Mouse (Mus musculus) embryonic stem cell, embryonic (primary cell): Measurements from ENCODE around the gene Ppp1r35.

Experiments used
- CTCF ChIA-PET, 4 experiments: fragments of 300-600 bp in 2 of 4; fragments of 350-600 bp in 2 of 4; sonication (Branson Sonifier 250); formaldehyde crosslinking; loops; one replicate each; lab custom pipeline; 2022; ENCODE audit warnings: inconsistent platforms in 2 of 4; lab: Charles Lee
- POLR2A ChIA-PET, 4 experiments: fragments of 300-600 bp in 2 of 4; fragments of 350-600 bp in 2 of 4; sonication (Branson Sonifier 250); formaldehyde crosslinking; loops; one replicate each; lab custom pipeline; 2022; ENCODE audit warnings: antibody characterized with exemption in 4 of 4, inconsistent platforms in 1 of 4; lab: Charles Lee

Ppp1r35 gene

DNA sequence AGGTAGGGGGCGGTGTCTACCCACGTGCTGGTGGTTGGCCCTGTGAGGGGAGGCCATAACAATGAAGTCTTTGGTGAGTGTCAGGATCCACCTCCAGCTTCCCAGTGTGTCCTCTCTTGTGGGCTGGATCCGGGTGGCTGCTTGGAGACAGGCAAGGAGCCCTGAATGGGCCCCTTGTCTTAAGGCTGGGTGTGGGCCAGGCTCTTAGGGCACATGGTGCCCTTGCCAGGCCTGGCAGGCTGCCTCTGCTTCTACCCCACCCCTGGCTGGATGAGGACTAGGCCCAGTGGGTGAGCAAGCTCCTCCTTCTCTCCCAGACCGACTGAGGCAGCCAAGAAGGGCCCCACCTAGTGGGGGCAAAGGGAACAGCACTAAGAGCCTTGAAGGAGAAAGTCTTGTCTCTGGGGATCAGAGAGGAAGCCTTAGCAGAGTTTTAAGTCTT, 18.7 kb upstream of the Ppp1r35 start:
- CTCF ChIA-PET = interaction anchor here (0.5 to 5.1 kb wide), 93 partner anchors 9 to 1856 kb away, joined by 3 to 56 read pairs (median 4); partner anchors contain the start of genes Pop7 (in 3 of the 4), Tsc22d4 (in 3 of the 4), Agfg2 (in 2 of the 4) and Irs3 (in 2 of the 4)
- POLR2A ChIA-PET = interaction anchor here (0.5 to 2.2 kb wide), 31 partner anchors 8 to 807 kb away, joined by 3 to 16 read pairs (median 4); partner anchors contain the start of genes Agfg2 (in 1 of the 4), Cops6 (in 1 of the 4), Mospd3 (in 1 of the 4) and Nyap1 (in 1 of the 4)

DNA sequence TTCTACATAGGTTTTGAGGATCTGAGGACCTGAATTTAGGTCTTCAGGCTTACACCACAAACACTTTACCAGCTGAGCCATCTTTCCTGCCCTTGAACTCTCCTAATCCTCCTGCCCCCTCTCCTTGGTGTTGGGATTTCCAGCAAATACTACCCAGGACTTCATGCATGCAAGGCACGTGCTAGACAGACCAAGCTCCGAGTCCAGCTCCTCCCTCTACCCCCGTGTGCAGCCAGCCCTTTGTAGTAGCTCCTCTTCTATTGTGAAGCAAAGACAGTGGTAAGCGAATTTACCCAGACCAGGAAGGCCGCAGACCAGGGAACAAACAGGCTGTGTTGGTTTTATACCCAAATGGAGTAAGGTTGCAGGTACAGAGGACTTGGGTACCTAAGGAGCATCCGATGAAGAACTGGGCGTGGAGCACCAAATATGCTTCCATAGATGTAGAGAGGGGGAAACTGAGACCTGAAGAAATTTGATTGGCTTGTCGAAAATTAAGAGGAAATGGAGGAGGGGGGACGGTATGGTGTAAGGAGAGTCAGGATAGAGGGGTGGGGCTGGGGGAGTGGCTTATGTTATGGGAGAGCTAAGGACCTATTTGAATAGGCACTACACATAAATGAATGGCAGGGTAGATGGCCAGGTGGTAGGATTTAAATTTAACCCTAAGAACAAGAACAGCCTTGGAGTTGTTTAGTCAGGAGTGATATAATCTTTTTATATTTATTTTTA, 13.9 kb upstream of the Ppp1r35 start:
- CTCF ChIA-PET = interaction anchor here in 3 of 4 experiments (0.7 to 3.2 kb wide), 20 partner anchors 11 to 719 kb away, joined by 3 to 25 read pairs (median 4); partner anchors contain the start of genes Ppp1r35 (in 1 of the 3), Sap25 (in 1 of the 3) and Tsc22d4 (in 1 of the 3)
- POLR2A ChIA-PET = interaction anchor here (0.6 to 2.9 kb wide), 23 partner anchors 9 to 320 kb away, joined by 3 to 37 read pairs (median 3); partner anchors contain the start of genes Agfg2 (in 1 of the 4), Fbxo24 (in 1 of the 4), Lrch4 (in 1 of the 4) and Pcolce (in 1 of the 4)

GRCm38 (mm10) chr5:137766270-137766669, 12.4 kb upstream of the Ppp1r35 start:
- CTCF ChIA-PET = interaction anchor here (0.5 to 3.2 kb wide), 22 partner anchors 10 to 1403 kb away, joined by 3 to 25 read pairs (median 3); partner anchors contain the start of genes Ppp1r35 (in 2 of the 4) and Agfg2 (in 1 of the 4)
- POLR2A ChIA-PET = interaction anchor here in 2 of 4 experiments (1.0 to 2.9 kb wide), 2 partner anchors 9 to 109 kb away, joined by 3 to 37 read pairs; no protein-coding TSS in a partner anchor

GRCm38 (mm10) chr5:137768475-137768874, 10.2 kb upstream of the Ppp1r35 start:
- POLR2A ChIA-PET = interaction anchor here in 2 of 4 experiments (0.7 to 1.5 kb wide), 5 partner anchors 8 to 61 kb away, joined by 3 to 4 read pairs (median 4); partner anchors contain the start of gene Tsc22d4 (in 1 of the 2)
- CTCF ChIA-PET = interaction anchor here in 2 of 4 experiments (0.7 to 2.5 kb wide), 3 partner anchors 8 to 424 kb away, joined by 3 to 18 read pairs (median 5); no protein-coding TSS in a partner anchor

- CTCF ChIA-PET = interaction anchor here (0.6 to 2.5 kb wide), 18 partner anchors 11 to 1475 kb away, joined by 3 to 18 read pairs (median 4); partner anchors contain the start of gene Tsc22d4 (in 1 of the 4)
Measured at GRCm38 (mm10) chr5:137770709-137771108, 7.9 kb upstream of the Ppp1r35 start.

GRCm38 (mm10) chr5:137772755-137773154, 5.9 kb upstream of the Ppp1r35 start:
- CTCF ChIA-PET = interaction anchor here (0.6 to 1.8 kb wide), 10 partner anchors 13 to 469 kb away, joined by 3 to 7 read pairs (median 3); no protein-coding TSS in a partner anchor
- POLR2A ChIA-PET = interaction anchor here in 2 of 4 experiments (1.2 to 6.2 kb wide), 5 partner anchors 8 to 14 kb away, joined by 3 to 44 read pairs (median 4); partner anchors contain the start of genes Mepce (in 1 of the 2) and Zcwpw1 (in 1 of the 2)

More at GRCm38 (mm10) chr5:137770709-137771108, 7.9 kb upstream of the Ppp1r35 start:
- POLR2A ChIA-PET = interaction anchor here in 2 of 4 experiments (0.6 to 1.1 kb wide), 3 partner anchors 15 to 203 kb away, joined by 3 to 6 read pairs (median 3); no protein-coding TSS in a partner anchor

DNA sequence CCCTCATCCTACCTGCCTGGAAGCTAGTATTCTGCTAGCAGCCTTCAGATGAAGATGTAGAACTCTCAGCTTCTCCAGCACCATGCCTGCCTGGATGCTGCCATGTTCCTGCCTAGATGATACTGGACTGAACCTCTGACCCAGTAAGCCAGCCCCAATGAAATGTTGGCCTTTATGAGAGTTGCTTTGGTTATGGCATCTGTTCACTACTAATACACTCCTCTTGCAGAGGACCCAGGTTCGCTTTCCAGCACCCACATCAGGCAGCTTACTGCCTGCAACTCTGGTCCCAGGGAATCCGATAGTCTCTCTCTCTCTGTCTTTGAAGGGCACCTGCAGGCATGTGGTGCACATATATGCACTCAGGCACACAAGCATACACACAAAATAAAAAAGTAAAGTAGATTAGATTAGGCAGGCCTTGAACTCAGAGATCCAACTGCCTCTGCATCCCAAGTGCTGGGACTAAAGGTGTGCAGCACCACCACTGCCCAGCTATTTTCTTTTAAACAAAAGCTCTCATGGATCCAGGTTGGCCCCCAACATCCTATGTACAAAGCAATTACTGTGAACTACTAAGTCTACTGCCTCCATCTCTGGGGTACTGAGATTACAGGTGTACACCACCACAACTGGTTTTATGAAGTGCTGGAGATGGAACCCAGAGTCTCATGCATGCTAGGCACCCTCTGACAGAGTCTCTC, 2.9 kb upstream of the Ppp1r35 start:
- POLR2A ChIA-PET = interaction anchor here (0.7 to 6.2 kb wide), 27 partner anchors 8 to 380 kb away, joined by 3 to 52 read pairs (median 4); partner anchors contain the start of genes Mepce (in 2 of the 4), Tsc22d4 (in 2 of the 4), Zcwpw1 (in 2 of the 4) and Agfg2 (in 1 of the 4)
- CTCF ChIA-PET = interaction anchor here in 3 of 4 experiments (0.6 to 4.0 kb wide), 17 partner anchors 10 to 1961 kb away, joined by 3 to 20 read pairs (median 6); partner anchors contain the start of genes Micall2 (in 1 of the 3), Nyap1 (in 1 of the 3), Pop7 (in 1 of the 3) and Sap25 (in 1 of the 3)

DNA sequence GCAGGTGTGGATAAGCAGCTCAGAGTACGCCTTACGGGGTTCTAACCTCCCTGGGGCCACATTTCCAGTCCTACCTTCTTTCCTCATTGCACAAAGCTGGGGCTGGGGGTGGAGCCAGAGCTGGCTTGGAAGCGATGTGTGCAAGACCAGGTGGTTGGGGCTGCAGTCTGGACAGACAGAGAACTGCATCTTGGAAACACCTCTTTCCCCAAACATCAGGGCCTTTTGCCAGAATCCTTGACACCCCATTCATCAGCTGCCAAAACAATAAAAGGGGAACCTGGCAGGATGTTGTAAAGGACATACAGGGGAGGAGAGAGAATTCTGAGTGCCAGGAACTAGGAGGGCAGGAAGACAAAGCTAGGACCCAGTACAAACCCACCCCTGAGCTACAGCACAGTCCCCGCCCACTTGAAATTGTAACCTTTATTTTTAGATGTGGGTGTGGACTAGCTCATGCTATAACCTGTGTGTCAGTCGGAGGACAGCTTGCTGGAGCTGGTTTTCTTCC, 2.2 kb upstream of the Ppp1r35 start:
- POLR2A ChIA-PET = interaction anchor here (0.6 to 6.2 kb wide), 50 partner anchors 9 to 1819 kb away, joined by 3 to 52 read pairs (median 4); partner anchors contain the start of genes Pop7 (in 3 of the 4), Tsc22d4 (in 3 of the 4), Mepce (in 2 of the 4) and Zcwpw1 (in 2 of the 4)
- CTCF ChIA-PET = interaction anchor here in 3 of 4 experiments (0.5 to 4.0 kb wide), 26 partner anchors 8 to 1960 kb away, joined by 3 to 20 read pairs (median 4); partner anchors contain the start of genes Sap25 (in 2 of the 3), Micall2 (in 1 of the 3), Nyap1 (in 1 of the 3) and Pop7 (in 1 of the 3)

DNA sequence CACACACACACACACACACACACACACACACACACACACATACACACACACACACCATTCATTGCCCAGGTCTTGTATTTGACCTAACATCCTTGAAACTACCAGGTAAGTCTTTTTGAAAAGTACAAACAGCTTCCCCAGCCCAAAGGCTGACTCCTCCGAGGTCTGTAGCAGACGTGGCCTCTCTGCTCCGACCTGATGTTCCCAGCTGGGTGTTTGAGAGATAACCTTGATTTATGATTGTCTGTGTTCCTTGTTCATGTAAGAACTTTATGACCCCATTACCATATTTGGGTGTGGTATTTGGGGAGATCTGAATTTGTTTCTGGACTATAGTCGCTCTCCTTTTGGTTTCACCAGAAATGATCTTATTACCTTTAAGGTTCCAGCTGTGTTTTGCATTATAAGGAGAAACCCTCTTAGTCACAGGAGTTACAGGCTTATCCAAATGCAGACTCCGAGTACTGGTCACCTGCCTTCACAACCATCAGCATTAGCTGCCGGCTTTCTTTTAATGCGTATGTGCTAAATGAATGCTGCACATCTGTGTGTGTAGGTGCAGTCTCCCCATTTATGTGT, 1.3 kb upstream of the Ppp1r35 start:
- ChIA-PET CTCF (interaction anchor here in 3 of 4 experiments (0.6 to 4.0 kb wide), 16 partner anchors 9 to 473 kb away, joined by 3 to 20 read pairs (median 6); partner anchors contain the start of genes Sap25 (in 2 of the 3), Pcolce (in 1 of the 3) and Pop7 (in 1 of the 3)), POLR2A (interaction anchor here (0.5 to 6.2 kb wide), 44 partner anchors 8 to 1820 kb away, joined by 3 to 52 read pairs (median 4); partner anchors contain the start of genes Pop7 (in 3 of the 4), Tsc22d4 (in 3 of the 4), Mepce (in 2 of the 4) and Zcwpw1 (in 2 of the 4))

DNA sequence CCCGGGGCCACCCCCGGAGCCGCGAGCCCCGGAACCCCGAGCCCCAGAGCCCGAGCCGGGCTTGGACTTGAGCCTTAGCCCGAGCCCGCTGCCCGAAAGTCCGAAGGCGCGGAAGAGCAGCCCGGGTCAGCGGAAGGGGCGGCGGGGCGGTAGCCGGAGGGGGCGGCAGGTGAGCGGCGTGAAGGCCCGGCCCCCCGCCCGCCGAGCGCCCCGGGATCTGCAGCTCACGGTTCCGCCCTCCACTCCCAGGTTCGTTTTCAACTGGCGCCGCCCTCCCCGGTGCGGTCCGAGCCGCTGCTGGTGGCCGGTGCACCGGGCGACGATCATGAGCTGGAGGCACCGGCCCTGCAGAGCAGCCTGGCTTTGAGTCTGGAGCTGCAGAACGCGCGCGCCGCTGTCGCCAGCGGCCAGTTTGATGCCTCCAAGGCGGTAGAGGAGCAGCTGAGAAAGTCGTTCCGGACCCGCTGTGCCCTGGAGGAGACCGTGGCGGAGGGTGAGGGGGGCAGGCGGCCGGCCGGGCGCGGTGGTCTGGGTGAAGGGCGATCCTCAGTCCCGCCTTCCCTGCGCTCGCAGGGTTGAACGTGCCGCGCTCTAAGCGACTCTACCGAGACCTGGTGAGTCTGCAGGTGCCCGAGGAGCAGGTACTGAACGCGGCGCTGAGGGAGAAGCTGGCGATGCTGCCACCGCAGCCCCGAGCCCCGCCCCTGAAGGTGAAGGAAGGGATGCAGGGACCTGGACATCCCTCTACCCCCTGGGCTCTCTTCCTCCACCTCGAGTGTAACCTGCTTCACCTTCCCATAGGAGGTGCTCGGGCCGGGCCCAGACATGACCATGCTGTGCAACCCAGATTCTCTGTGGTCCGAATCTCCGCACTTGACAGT, 644 bp downstream of the Ppp1r35 start:
- POLR2A ChIA-PET = interaction anchor here (0.5 to 4.0 kb wide), 22 partner anchors 7 to 707 kb away, joined by 3 to 52 read pairs (median 3); partner anchors contain the start of genes Agfg2 (in 1 of the 4), Mepce (in 1 of the 4), Pop7 (in 1 of the 4) and Serpine1 (in 1 of the 4)
- CTCF ChIA-PET = interaction anchor here in 3 of 4 experiments (0.5 to 1.2 kb wide), 9 partner anchors 13 to 420 kb away, joined by 3 to 5 read pairs (median 3); partner anchors contain the start of genes Nyap1 (in 1 of the 3) and Sap25 (in 1 of the 3)

DNA sequence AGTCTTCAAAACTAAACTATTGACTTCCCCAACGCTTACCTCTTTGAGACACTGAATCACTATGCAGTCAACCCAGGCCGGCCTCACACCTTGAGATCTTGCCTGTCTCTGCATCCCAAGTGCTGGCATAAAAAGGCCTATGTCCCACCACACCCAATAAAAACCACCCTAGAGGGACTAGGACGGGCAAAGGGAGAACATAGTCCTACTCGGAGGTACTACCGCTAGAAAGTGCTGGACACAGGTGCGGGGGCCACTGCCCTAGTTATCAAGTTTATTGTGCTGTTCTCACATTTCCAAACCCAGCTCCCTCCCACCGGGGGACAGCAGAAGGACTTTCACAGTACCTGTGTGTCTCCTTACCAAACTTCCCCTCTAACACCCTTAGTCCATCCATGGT, 3.0 kb downstream of the Ppp1r35 start:
- ChIA-PET CTCF (interaction anchor here in 1 of 4 experiments (1.6 kb wide), 1 partner anchor 21 kb away, joined by 5 read pairs; no protein-coding TSS in a partner anchor), POLR2A (interaction anchor here in 1 of 4 experiments (0.8 to 1.3 kb wide), 3 partner anchors 8 to 260 kb away, joined by 3 read pairs; no protein-coding TSS in a partner anchor)

GRCm38 (mm10) chr5:137782776-137783522, 4.3 kb downstream of the Ppp1r35 start:
- ChIA-PET POLR2A (interaction anchor here in 1 of 4 experiments (1.0 to 4.6 kb wide), 3 partner anchors 8 to 387 kb away, joined by 3 to 44 read pairs (median 3); no protein-coding TSS in a partner anchor), CTCF (interaction anchor here in 1 of 4 experiments (0.5 to 1.6 kb wide), 4 partner anchors 23 to 721 kb away, joined by 3 to 5 read pairs (median 3); no protein-coding TSS in a partner anchor)

DNA sequence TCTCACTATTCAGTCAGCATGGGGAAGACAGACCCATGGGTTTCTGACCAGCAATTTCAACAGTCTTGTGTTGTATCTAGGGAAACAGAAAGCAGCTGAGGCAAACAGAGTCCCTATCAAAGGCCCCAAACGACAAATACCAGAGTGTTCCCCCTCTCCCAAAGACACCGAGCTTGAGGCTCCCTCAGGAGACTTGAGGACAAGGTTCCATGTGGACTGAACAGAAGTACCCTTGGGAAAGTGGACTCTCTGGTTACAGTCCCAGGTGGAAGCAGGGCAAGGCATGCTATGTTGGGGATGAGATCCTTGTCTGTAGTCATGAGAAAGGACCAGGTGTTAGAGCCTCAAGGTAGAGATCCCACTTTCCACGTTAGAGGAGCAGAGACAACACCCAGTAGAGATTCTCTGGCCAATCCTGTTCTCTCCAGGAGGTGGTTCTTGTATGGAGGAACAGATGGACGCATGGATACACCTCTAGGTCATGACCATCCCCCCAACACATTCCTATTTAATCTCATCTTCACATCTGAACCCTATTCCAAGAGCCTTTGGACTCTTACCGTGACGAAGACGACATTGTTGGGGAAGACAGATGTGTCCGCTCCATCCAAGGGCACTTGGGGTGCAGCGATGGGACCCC, 5.4 kb downstream of the Ppp1r35 start:
- CTCF ChIA-PET = interaction anchor here in 3 of 4 experiments (0.5 to 0.7 kb wide), 4 partner anchors 29 to 623 kb away, joined by 3 to 4 read pairs (median 3); no protein-coding TSS in a partner anchor
- POLR2A ChIA-PET = interaction anchor here in 2 of 4 experiments (0.7 to 4.6 kb wide), 4 partner anchors 9 to 156 kb away, joined by 3 to 44 read pairs (median 4); partner anchors contain the start of genes Fbxo24 (in 1 of the 2), Lrch4 (in 1 of the 2) and Nyap1 (in 1 of the 2)
